Mouse (Mus musculus): ENCODE results near the gene Ctla2a. TPM values are rescaled to one million over a fixed set of nuclear protein-coding genes. Genes with fewer than 3 reads are reported as not detected.

The Ctla2a gene
- polyA plus RNA-seq, 1 experiment from 2014 or later = 24.2 TPM

Other genes with a start within 250 kb of the Ctla2a start
- not detected in 2 replicates for gene BC051665, start 150.3 kb downstream of the Ctla2a start, polyA plus RNA-seq (2015; fragmentation: Nextera tagmentation; extraction: Ambion mirVana)
- not detected in 2 replicates for gene Ctsll3, start 133.8 kb downstream of the Ctla2a start, polyA plus RNA-seq (2015; fragmentation: Nextera tagmentation; extraction: Ambion mirVana)
- 0.06 TPM in 1 of 2 replicates, not detected in the other for gene 4930486L24Rik, start 72.2 kb downstream of the Ctla2a start, polyA plus RNA-seq (2015; fragmentation: Nextera tagmentation; extraction: Ambion mirVana)
- gene Gm49392, start 39.7 kb downstream of the Ctla2a start, polyA plus RNA-seq (2015; fragmentation: Nextera tagmentation; extraction: Ambion mirVana) = 0.26 TPM in 1 of 2 replicates, not detected in the other
- gene Ctla2b, start 39.2 kb downstream of the Ctla2a start, polyA plus RNA-seq (2015; fragmentation: Nextera tagmentation; extraction: Ambion mirVana) = 4.1 and 5.6 TPM in 2 replicates
- not detected in 2 replicates for gene Tpbpb, start 31.7 kb downstream of the Ctla2a start, polyA plus RNA-seq (2015; fragmentation: Nextera tagmentation; extraction: Ambion mirVana)
- not detected in 2 replicates for gene Gm49393, start 1.0 kb downstream of the Ctla2a start, polyA plus RNA-seq (2015; fragmentation: Nextera tagmentation; extraction: Ambion mirVana)
- gene Gm49391, start 54 bp downstream of the Ctla2a start, polyA plus RNA-seq (2015; fragmentation: Nextera tagmentation; extraction: Ambion mirVana) = 0.82 and 2.5 TPM in 2 replicates
- not detected in 2 replicates for gene Tpbpa, start 5.4 kb upstream of the Ctla2a start, polyA plus RNA-seq (2015; fragmentation: Nextera tagmentation; extraction: Ambion mirVana)
- not detected in 2 replicates for gene Ctsj, start 69.3 kb upstream of the Ctla2a start, polyA plus RNA-seq (2015; fragmentation: Nextera tagmentation; extraction: Ambion mirVana)
- gene Ctsq, start 104.0 kb upstream of the Ctla2a start, polyA plus RNA-seq (2015; fragmentation: Nextera tagmentation; extraction: Ambion mirVana) = not detected in 2 replicates
- not detected in 2 replicates for gene Ctsr, start 227.6 kb upstream of the Ctla2a start, polyA plus RNA-seq (2015; fragmentation: Nextera tagmentation; extraction: Ambion mirVana)